Mouse (Mus musculus): ENCODE data around the gene Grcc10. TPM values are rescaled to one million over a fixed set of nuclear protein-coding genes. Genes with fewer than 3 reads are reported as not detected.
A peak's percentile ranks its signal among the peaks of the same experiment; 100 is the strongest.

Gene Grcc10
- 516 and 519 TPM in 2 replicates for polyA plus RNA-seq (2015; fragmentation: Nextera tagmentation; extraction: Ambion mirVana)

DNA sequence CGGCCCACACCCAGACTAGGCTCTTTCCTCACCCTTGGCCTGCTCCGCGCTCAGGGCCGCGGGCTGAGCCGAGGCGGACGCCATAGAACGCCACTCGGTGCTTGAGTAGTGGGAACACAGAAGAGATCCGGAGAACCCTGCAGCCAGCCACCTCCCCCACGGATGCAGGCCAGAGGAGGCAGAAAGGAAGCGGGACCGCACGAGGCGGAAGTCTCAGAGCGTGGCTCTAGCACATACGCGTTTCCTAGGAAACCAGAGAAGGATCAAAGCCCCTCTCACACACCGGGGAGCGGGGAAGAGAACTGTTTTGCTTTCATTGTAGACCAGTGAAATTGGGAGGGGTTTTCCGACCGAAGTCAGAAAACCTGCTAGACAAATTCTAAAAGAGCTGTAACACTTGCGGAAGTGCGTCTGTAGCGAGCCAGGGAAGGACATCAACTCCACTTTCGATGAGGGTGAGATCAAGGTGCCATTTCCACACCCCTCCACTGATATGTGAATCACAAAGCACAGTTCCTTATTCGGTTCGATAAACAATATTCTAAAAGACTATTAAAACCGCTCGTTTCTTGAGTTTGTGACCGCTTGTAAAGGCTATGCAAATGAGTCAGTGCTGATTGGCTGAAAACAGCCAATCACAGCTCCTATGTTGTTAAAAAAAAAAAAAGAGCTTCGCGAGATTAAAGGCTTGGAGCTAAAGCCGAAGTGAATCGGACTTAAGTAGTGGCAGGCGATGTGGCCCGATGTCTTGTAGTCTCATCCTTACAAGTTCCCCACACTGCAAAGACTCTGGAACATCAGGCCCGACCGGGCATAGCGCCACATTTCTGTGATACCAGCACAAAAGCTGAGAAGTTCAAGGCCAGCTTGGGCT lies at the start of gene Grcc10:
Gene Grcc10, minus strand, starts transcription at position 487 of the 874 bp plus-strand sequence.
- under 1% methylated on average over 41 of the region's 41 CpGs for WGBS
- Histone ChIP-seq H3K4me3 (replicated peaks) (peak within 1 kb of the TSS; percentile 58), H3K4me2 (peak within 1 kb of the TSS; percentile 75), H3K4me1 (peaks cover 53% of the 10 kb centered on the region), H3K9me3 (replicated peaks) (no peaks in the 10 kb centered on the region), H3K27me3 (no peaks in the 10 kb centered on the region), H3K27ac (peak within 1 kb of the TSS; percentile 99), H3K9ac (peak within 1 kb of the TSS; percentile 76), H3K36me3 (peaks cover 29% of the 10 kb centered on the region)
- ATAC-seq (replicated peaks; ENCODE audit: low FRiP score) = peak; percentile 81

DNA sequence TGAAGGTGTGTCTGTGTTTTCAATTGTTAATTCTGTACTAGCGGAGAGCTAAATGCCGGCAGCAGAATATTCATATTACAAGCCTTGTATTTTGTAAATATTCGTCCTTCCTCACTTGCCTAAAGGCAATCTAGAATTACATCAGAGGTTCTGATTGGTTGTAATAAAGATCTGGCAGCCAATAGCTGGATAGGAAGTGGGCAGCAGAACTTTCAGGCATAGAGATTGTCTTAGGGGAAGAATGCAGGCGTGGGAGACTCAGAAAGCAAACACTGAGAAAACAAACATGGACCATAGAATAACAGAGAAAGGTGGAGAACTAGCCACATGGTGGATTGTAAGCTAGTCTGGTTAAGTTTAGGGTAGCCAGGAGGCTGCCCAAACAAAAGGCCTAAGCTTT lies 48.9 kb upstream of the Grcc10 start:
- H3K36me3 ChIP-seq = no peaks in the 10 kb centered on the region
- H3K9me3 ChIP-seq (replicated peaks) = no peaks in the 10 kb centered on the region
- H3K4me1 ChIP-seq = peaks cover 17% of the 10 kb centered on the region
- no peak overlapping the region for H3K4me3 ChIP-seq (replicated peaks)
- 29% methylated on average over 4 of the region's 4 CpGs for WGBS
- ATAC-seq (replicated peaks; ENCODE audit: low FRiP score) = 0 out of 2 replicates have a peak, but pooled peaks have one; percentile 49
- no peak overlapping the region for H3K4me2 ChIP-seq
- H3K9ac ChIP-seq = no peak overlapping the region
- no peaks in the 10 kb centered on the region for H3K27me3 ChIP-seq
- peak overlapping the region; percentile 73 for H3K27ac ChIP-seq

DNA sequence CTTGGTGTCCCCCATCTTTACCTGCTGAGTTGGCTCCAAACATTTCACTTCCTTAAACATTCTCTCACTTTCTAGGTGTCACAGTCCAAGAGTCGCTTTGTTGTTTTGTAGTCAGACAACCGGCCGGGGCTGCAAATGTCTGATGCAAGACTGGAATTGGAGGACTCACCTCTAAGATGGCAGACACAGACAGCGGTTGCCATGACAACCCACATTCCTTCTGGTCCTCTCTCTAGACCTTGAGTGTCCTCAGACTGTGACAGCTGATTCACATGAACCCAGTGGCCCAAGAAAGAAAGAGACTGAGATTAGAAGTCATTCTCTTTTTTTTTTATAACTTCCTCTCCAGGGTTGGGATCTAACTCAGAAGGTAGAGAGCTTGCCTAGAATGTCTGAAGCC lies 48.3 kb upstream of the Grcc10 start:
- H3K27ac ChIP-seq = peak overlapping the region; percentile 73; the same call in 1 of the 2 replicates
- H3K4me1 ChIP-seq = peaks cover 17% of the 10 kb centered on the region
- H3K36me3 ChIP-seq = no peaks in the 10 kb centered on the region
- no peak overlapping the region for H3K9ac ChIP-seq
- H3K4me2 ChIP-seq = no peak overlapping the region
- no peak overlapping the region for H3K4me3 ChIP-seq (replicated peaks)
- WGBS = 76% methylated on average over 4 of the region's 4 CpGs
- no peaks in the 10 kb centered on the region for H3K9me3 ChIP-seq (replicated peaks)
- ATAC-seq (replicated peaks; ENCODE audit: low FRiP score) = no peak; the same call in 1 of the 2 replicates
- H3K27me3 ChIP-seq = no peaks in the 10 kb centered on the region

DNA sequence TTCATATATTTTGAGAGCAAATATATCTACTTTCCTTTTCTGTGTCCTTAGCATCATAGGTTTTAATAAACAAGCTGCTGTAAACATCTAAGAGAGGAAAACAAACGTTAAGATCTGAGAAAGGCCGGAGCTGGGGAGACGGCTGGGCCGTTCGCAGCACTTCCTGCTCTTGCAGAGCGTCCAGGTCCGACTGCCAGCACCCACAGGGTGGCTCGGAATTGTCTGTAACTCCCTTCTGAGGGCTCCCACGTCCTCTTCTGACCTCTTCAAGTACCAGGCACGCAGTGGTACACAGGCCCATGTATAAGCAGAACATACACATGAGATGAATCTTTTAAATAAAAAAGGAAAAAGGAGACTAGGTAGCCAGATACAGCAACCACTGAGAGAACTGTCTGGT lies 46.5 kb upstream of the Grcc10 start:
- no peak for ATAC-seq (replicated peaks; ENCODE audit: low FRiP score)
- no peak overlapping the region for H3K4me3 ChIP-seq (replicated peaks)
- H3K27me3 ChIP-seq = no peaks in the 10 kb centered on the region
- H3K4me1 ChIP-seq = peaks cover 17% of the 10 kb centered on the region
- 73% methylated on average over 10 of the region's 10 CpGs for WGBS
- no peaks in the 10 kb centered on the region for H3K9me3 ChIP-seq (replicated peaks)
- H3K9ac ChIP-seq = no peak overlapping the region
- H3K4me2 ChIP-seq = no peak overlapping the region
- no peaks in the 10 kb centered on the region for H3K36me3 ChIP-seq
- H3K27ac ChIP-seq = no peak overlapping the region

DNA sequence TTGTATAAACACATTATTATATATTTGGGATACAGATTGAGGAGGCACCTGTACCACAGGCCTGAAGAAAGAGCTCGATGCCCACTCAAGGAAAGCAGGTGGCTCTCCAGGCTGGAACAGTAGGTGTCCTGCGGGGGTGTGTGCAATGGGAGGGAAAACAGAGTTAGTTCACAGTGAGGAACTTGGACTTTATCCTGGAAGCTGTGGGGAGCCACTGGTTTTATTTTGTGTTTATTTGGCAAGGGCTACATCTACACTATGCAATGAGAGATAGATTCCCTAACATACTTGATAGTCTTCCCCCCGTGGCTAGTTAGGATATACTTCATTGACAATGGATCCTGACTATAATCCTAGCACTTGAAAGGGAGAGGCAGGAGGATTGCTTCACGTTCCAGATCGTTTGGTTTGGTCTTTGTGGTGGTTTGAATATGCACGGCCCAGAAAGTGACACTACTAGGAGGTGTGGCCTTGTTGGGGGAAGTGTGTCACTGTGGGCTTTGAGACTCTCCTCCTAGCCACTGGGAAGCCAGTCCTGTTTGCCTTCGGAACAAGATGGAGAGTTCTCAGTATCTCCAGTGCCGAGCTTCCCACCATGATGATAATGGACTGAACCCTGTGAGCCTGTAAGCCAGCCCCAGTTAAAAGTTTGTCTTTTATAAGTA lies 45.7 kb upstream of the Grcc10 start:
- WGBS = 47% methylated on average over 8 of the region's 8 CpGs
- Histone ChIP-seq H3K4me2 (no peak overlapping the region), H3K4me3 (replicated peaks) (no peak overlapping the region), H3K4me1 (peaks cover 22% of the 10 kb centered on the region), H3K36me3 (no peaks in the 10 kb centered on the region), H3K9me3 (replicated peaks) (no peaks in the 10 kb centered on the region), H3K9ac (no peak overlapping the region), H3K27ac (no peak overlapping the region), H3K27me3 (no peaks in the 10 kb centered on the region)
- no peak for ATAC-seq (replicated peaks; ENCODE audit: low FRiP score)

DNA sequence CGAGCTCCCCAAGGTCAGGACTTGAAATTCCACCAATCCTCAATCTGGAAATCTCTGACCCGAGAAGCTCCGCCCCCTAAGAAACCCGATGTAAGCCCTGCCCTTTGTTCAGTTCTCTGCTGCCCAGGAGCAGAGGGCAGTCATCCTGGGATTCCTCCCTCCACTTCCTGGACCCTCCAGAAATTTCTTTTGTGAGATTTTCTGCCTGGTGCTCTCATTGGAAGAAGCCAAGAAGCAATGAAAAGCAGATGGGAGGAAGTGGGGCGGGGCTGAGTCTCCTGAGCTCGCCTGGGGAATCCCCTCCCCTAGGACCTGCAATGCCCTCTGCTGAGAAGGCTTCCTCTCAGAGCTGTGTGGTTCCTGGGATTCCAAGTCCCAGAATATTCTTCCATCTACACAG lies 41.3 kb upstream of the Grcc10 start:
- H3K4me1 ChIP-seq = peaks cover 26% of the 10 kb centered on the region
- no peaks in the 10 kb centered on the region for H3K36me3 ChIP-seq
- no peak overlapping the region for H3K27ac ChIP-seq
- H3K9ac ChIP-seq = no peak overlapping the region
- H3K9me3 ChIP-seq (replicated peaks) = no peaks in the 10 kb centered on the region
- peak overlapping the region; percentile 37 for H3K4me2 ChIP-seq
- H3K4me3 ChIP-seq (replicated peaks) = peak overlapping the region; percentile 5; the same call in 1 of the 2 replicates
- peak; percentile 37; the same call in 1 of the 2 replicates for ATAC-seq (replicated peaks; ENCODE audit: low FRiP score)
- peaks cover 13% of the 10 kb centered on the region for H3K27me3 ChIP-seq
- 26% methylated on average over 6 of the region's 6 CpGs for WGBS

DNA sequence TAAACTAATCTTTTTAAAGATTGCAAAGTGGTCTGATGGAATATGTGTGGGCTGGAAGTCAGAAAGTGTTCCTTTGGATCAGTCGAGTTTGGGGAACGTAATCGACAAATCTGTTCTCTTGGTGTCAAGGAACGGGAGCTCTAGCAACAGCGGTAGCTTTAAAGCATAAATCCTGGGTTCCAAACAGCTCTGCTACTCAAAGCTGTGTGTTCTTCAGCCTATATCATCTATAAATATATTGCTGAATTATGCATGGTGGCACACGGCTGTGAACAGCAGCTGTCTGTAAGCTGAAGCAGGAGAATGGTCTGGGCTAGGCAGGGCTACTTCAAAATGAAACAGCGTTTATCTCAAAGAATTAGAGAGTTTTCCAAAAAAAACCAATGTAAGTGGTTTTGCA lies 39.7 kb upstream of the Grcc10 start:
- peaks cover 23% of the 10 kb centered on the region for H3K4me1 ChIP-seq
- WGBS = 82% methylated on average over 7 of the region's 7 CpGs

DNA sequence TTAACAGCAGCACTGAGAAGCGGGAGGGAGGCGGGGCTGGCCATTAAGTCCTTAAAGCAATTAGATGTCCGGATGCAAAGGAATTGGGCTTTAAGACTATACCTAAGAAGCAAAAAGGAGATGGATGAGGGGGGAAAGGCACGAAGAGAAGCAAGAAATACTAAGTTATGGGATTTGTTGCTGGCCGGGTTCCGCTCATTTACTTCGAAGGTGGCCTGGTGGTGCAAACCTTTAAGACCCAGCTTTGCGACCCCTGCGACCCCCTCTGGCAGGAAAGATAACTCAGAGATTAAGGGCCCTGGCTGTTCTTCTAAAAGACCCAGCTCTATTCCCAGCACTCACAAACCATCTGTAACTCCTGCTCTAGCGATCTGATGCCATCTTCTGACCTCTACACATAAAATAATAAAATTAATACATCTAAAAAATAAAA lies 38.8 kb upstream of the Grcc10 start:
- Histone ChIP-seq H3K36me3 (no peaks in the 10 kb centered on the region), H3K27me3 (peaks cover 13% of the 10 kb centered on the region), H3K4me1 (peaks cover 23% of the 10 kb centered on the region), H3K4me2 (peak overlapping the region; percentile 83), H3K27ac (no peak overlapping the region), H3K9me3 (replicated peaks) (no peaks in the 10 kb centered on the region), H3K9ac (peak overlapping the region; percentile 37), H3K4me3 (replicated peaks) (peak overlapping the region; percentile 47)
- ATAC-seq (replicated peaks; ENCODE audit: low FRiP score) = no peak; the same call in 1 of the 2 replicates
- 3% methylated on average over 10 of the region's 10 CpGs for WGBS

More for the DNA sequence above, 39.7 kb upstream of the Grcc10 start:
- no peak for ATAC-seq (replicated peaks; ENCODE audit: low FRiP score)
- Histone ChIP-seq H3K27ac (no peak overlapping the region), H3K27me3 (peaks cover 13% of the 10 kb centered on the region), H3K4me3 (replicated peaks) (no peak overlapping the region), H3K36me3 (no peaks in the 10 kb centered on the region), H3K4me2 (no peak overlapping the region), H3K9me3 (replicated peaks) (no peaks in the 10 kb centered on the region), H3K9ac (no peak overlapping the region)

DNA sequence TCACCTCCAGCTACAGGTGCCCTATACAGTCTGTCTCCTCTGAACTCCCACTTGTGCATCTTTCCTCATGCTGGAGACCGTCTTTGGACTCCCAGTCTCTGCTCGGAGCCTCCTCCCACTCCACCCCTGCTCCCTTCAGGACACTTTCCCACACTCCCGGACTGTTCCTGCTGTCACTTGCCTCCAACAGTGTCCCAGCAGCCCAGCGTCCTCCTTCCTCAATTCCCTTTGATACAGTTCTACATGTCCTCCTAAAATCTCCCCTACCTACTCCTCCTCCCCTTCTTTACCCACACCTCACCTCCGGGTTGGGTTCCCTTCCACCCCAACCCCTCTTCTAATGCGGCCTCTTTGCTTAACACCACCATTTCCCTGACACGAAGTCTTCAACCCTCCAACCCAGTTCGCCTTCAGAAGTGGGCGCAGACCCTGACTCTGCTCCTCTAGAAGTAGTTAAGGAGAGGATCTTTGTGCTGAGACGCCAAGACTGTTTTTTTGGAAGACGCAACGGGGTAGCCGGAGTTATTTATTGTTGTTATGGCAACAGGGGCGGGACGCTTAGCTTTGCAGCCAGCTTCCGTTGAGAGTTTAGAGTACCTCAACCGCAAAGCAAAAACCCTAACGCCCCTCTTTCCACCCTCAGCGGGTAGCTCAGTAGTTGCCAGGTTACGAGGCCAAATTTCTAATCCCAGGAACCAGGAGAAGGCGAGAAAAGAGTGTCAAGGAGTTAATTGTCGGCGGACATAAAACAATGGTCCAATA lies 38.2 kb upstream of the Grcc10 start, which contains the start of gene Lrrc23:
Gene Lrrc23, minus strand, starts transcription at position 506 of the 762 bp plus-strand sequence.
- Histone ChIP-seq H3K9me3 (replicated peaks) (no peaks in the 10 kb centered on the region), H3K27me3 (peaks cover 13% of the 10 kb centered on the region), H3K27ac (no peak within 1 kb of the TSS), H3K9ac (peak within 1 kb of the TSS; percentile 37), H3K36me3 (no peaks in the 10 kb centered on the region), H3K4me1 (peaks cover 23% of the 10 kb centered on the region), H3K4me3 (replicated peaks) (peak within 1 kb of the TSS; percentile 47), H3K4me2 (peak within 1 kb of the TSS; percentile 83)
- peak; percentile 50 for ATAC-seq (replicated peaks; ENCODE audit: low FRiP score)
- WGBS = 2% methylated on average over 23 of the region's 23 CpGs

DNA sequence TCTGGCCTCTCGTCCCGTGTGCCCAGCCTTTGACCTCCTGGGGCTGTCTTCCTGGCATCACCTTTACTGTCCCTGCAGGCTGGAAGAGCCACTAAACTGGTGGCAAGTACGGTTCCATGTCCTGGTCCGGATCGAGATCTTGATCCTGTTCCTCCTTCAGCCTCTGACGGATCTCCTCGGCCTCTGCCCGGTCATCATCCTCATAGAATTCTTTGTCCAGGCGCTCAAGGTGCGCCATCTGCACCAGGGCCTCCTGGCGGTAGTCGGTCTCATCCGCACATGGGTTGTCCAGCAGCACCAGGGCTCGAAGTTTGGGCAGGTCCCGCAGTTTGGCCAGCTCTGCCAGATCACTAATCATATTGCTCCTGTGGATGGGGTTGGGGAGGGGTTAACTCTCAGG lies 29.3 kb upstream of the Grcc10 start:
- no peaks in the 10 kb centered on the region for H3K36me3 ChIP-seq
- WGBS = 82% methylated on average over 15 of the region's 15 CpGs
- H3K27me3 ChIP-seq = 0 out of 2 replicates have a peak, but pooled peaks cover 9% of the 10 kb centered on the region
- ATAC-seq (replicated peaks; ENCODE audit: low FRiP score) = no peak
- no peak overlapping the region for H3K4me3 ChIP-seq (replicated peaks)
- H3K9me3 ChIP-seq (replicated peaks) = no peaks in the 10 kb centered on the region
- no peak overlapping the region for H3K4me2 ChIP-seq
- H3K9ac ChIP-seq = no peak overlapping the region
- H3K27ac ChIP-seq = no peak overlapping the region
- peaks cover 42% of the 10 kb centered on the region for H3K4me1 ChIP-seq

DNA sequence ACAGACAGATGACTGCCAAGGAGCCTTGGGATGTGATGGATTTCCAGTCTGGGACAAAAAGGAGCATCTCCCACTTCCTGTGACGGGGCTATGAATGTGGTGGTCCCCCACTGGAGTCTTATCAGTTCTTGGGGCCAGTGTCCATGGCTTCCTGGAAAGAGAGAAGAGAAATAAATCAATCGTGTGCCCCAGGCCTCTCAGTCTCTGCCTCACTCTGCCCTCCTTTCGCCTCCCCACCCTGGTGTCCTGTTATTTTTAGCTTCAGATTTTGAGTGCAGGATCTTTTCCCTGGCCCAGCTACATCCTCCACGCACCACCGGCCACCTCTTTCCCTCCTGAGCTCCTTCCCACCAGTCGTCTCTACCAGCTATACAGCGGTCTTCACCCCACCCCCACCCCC lies 28.8 kb upstream of the Grcc10 start:
- no peak for ATAC-seq (replicated peaks; ENCODE audit: low FRiP score)
- H3K4me3 ChIP-seq (replicated peaks) = peak overlapping the region; percentile 60; the same call in 1 of the 2 replicates
- H3K4me1 ChIP-seq = peaks cover 42% of the 10 kb centered on the region
- WGBS = 37% methylated on average over 7 of the region's 7 CpGs
- no peaks in the 10 kb centered on the region for H3K9me3 ChIP-seq (replicated peaks)
- no peaks in the 10 kb centered on the region for H3K36me3 ChIP-seq
- 0 out of 2 replicates have a peak, but pooled peaks cover 9% of the 10 kb centered on the region for H3K27me3 ChIP-seq
- no peak overlapping the region for H3K27ac ChIP-seq
- H3K4me2 ChIP-seq = peak overlapping the region; percentile 97
- H3K9ac ChIP-seq = no peak overlapping the region
